Mouse (Mus musculus) olfactory bulb, adult 2 months (tissue): ENCODE measurements around the gene Ift46. TPM values are rescaled to one million over a fixed set of nuclear protein-coding genes. Genes with fewer than 3 reads are reported as not detected.

ENCODE experiments used
- H3K27ac ChIP-seq: fragments of 200-500 bp; 2 replicates; pipeline ENCODE4 v1.5.1; 2012; ENCODE audit warnings: low read depth, low read length; ENCODE audit not compliant: insufficient read depth
- H3K4me1 ChIP-seq: fragments of 200-500 bp; 2 replicates; pipeline ENCODE4 v1.6.1; 2012; ENCODE audit warnings: low read length; ENCODE audit not compliant: control insufficient read depth, insufficient read depth
- H3K4me3 ChIP-seq: fragments of 200-500 bp; 2 replicates; pipeline ENCODE4 v1.5.1; 2012; ENCODE audit warnings: mild to moderate bottlenecking, low read depth, low read length, moderate library complexity; ENCODE audit not compliant: insufficient read depth
- CTCF ChIP-seq: fragments of 200-500 bp; IDR thresholded peaks from 2 replicates; pipeline ENCODE4 v1.5.1; 2012; ENCODE audit warnings: low read depth, mild to moderate bottlenecking, low read length, moderate library complexity; ENCODE audit not compliant: insufficient read depth
- POLR2A ChIP-seq: fragments of 200-500 bp; IDR thresholded peaks from 2 replicates; pipeline ENCODE4 v1.6.1; 2012; ENCODE audit warnings: mild to moderate bottlenecking, low read depth, low read length, moderate library complexity; ENCODE audit not compliant: insufficient read depth
- WGBS: fragments of 180-500 bp; shearing (Covaris S2); methylation state at CpG from one replicate; pipeline ENCODE4 v1.1.7; 2018; 5-methylcytosine and 5-hydroxymethylcytosine counted together
- polyA plus RNA-seq: library from polyadenylated mRNA; stranded (reverse); fragments of >200 nt; gene quantifications from 2 replicates; pipeline ENCODE4 v1.2.4, GENCODE M21; 2012; ENCODE audit warnings: low replicate concordance; ENCODE audit not compliant: missing spikeins, insufficient read depth, insufficient read length

Gene Ift46
- polyA plus RNA-seq, 1 experiment = not detected

DNA sequence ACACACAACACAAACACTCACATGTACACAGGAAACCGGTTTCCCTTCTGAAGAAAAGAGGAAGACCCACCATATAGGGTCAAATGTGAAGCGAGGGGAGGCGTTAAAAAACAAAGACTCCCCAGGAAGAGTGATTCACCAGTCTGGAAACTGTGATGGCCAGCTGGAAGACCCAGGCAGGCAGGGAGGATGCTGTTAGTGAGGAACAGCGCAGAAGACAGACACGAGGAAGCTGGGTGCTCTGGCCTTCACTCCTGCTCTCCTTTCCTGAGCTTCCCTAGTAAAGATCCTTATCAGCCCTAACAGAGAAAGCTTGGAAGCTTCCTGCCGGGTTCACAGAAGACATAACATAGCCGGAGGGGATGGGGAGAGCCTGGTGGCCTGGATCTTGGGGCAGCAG lies 44.7 kb upstream of the Ift46 start:
- peak overlapping the region; percentile 47 for H3K27ac ChIP-seq
- no peak for TF ChIP-seq POLR2A
- TF ChIP-seq CTCF = no peak
- H3K4me1 ChIP-seq = peaks cover 61% of the 10 kb centered on the region
- 26% methylated on average over 7 of the region's 7 CpGs for WGBS
- no peak overlapping the region for H3K4me3 ChIP-seq

- H3K4me1 ChIP-seq = peaks cover 57% of the 10 kb centered on the region
- H3K4me3 ChIP-seq = no peak overlapping the region
- TF ChIP-seq POLR2A (no peak), CTCF (no peak)
- peak overlapping the region; percentile 47 for H3K27ac ChIP-seq
- WGBS = 53% methylated on average over 11 of the region's 11 CpGs
Observed at GRCm38 (mm10) chr9:44723521-44724041, 44.1 kb upstream of the Ift46 start.

DNA sequence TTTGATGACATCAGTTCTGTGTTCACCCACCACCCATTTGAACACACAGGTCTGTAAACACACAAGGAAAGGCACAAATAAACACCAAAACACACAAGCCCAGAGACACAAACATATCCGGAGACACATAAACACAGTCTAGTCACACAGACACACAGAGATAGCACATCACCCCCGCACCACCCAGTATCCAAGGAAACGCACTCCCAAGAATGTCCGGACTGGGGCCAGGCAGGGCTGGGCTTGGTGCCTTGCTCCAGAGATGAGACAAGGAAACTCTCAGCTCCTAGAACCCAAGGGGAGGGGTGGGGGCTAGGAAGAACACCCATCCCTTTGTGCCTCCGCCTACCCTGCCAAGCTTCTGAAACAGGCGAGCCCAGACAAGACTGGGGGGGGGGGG lies 43.5 kb upstream of the Ift46 start:
- Histone ChIP-seq H3K4me1 (peaks cover 54% of the 10 kb centered on the region), H3K4me3 (no peak overlapping the region), H3K27ac (peak overlapping the region; percentile 47)
- TF ChIP-seq POLR2A (no peak), CTCF (no peak)
- WGBS = 43% methylated on average over 6 of the region's 6 CpGs

DNA sequence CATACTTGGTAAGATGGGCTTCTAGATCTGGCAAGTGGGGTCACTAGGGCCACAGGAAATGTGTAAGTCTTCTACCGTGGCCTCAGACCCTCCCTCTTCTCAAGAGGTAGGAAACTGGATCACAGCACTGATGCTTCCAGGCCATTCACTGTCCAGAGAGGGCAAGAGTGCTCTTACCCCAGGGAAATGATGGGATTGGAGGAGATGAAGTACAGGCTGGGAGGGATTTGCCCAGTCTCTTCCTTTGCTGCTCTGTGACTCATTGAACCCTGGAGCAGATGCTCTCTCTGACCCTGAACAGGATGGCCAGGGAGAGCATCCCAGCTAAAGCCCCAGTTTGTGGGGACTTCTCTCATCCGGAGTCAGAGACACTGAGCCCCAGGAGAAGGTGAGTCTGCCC lies 43.0 kb upstream of the Ift46 start:
- peaks cover 50% of the 10 kb centered on the region for H3K4me1 ChIP-seq

GRCm38 (mm10) chr9:44726431-44727146 lies 41.1 kb upstream of the Ift46 start:
- H3K4me1 ChIP-seq = peaks cover 46% of the 10 kb centered on the region
- no peak for TF ChIP-seq CTCF
- TF ChIP-seq POLR2A = no peak
- H3K27ac ChIP-seq = peak overlapping the region; percentile 31; the same call in 1 of the 2 replicates
- no peak overlapping the region for H3K4me3 ChIP-seq
- 47% methylated on average over 10 of the region's 10 CpGs for WGBS

More for the DNA sequence above, 43.0 kb upstream of the Ift46 start:
- H3K4me3 ChIP-seq = no peak overlapping the region
- H3K27ac ChIP-seq = peak overlapping the region; percentile 42
- TF ChIP-seq CTCF = no peak
- no peak for TF ChIP-seq POLR2A
- 60% methylated on average over 2 of the region's 2 CpGs for WGBS

- WGBS = 72% methylated on average over 5 of the region's 5 CpGs
- no peak for TF ChIP-seq CTCF
- TF ChIP-seq POLR2A = no peak
Observed at GRCm38 (mm10) chr9:44727441-44727840, 40.3 kb upstream of the Ift46 start.

DNA sequence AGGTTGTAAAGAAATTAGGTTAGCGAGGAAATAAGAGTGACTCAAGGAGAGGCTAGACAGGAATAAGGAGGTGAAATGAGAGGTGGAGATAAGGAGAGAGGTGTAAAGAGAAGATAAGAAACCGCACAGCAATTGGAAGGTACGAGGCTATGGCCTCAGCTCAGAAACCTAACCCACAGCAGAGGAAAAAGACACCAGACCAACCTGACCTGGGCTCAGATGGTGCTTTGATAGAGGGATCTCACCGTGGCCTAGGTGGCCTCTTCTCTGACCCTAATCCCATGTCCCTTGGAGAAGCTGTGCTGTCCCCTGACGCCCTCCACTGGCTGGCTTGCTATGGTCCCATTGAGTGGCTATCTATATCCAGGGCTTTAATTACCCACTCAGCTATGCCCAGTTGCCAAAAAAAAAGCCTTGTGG lies 35.6 kb upstream of the Ift46 start:
- WGBS = 82% methylated on average over 5 of the region's 5 CpGs

More at GRCm38 (mm10) chr9:44727441-44727840, 40.3 kb upstream of the Ift46 start:
- Histone ChIP-seq H3K4me1 (peaks cover 45% of the 10 kb centered on the region), H3K4me3 (no peak overlapping the region), H3K27ac (no peak overlapping the region)

DNA sequence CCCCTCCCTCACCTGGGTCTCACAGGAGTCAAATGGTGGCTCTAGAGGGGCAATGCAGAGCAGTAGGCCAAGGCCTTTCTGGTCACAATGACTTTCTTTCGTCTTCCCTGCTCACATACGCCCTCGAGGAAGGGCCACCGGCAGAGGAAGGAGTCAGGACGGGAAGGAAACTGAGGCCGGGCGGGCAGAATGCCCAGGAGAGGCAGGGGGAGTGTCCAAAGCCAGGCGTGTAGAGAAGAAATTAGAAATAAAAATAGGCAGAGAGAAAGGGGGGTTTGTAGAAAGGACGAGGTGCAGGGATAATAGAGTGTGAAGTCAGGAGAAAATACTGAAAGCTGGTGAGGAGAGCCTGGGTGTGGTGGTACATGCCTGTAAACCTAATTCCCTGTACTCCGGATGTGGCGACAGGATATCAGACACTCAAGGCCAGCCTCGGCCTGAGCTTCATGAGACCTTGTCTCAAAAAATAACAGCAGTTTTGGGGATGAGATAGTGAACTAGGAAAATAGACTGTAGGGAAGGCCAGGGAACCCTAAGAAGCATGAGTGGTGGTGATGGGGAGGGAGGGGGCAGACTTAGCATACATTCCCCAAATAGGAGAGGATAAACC lies 34.7 kb upstream of the Ift46 start:
- WGBS = 61% methylated on average over 12 of the region's 12 CpGs
- no peak for TF ChIP-seq CTCF
- no peak for TF ChIP-seq POLR2A
- Histone ChIP-seq H3K4me1 (peaks cover 36% of the 10 kb centered on the region), H3K4me3 (peak overlapping the region; percentile 70), H3K27ac (peak overlapping the region; percentile 95)

More for the DNA sequence above, 35.6 kb upstream of the Ift46 start:
- Histone ChIP-seq H3K4me3 (no peak overlapping the region), H3K27ac (no peak overlapping the region), H3K4me1 (peaks cover 35% of the 10 kb centered on the region)
- no peak for TF ChIP-seq CTCF
- TF ChIP-seq POLR2A = no peak

GRCm38 (mm10) chr9:44733671-44734523 lies 33.8 kb upstream of the Ift46 start:
- 1% methylated on average over 79 of the region's 79 CpGs for WGBS
- Histone ChIP-seq H3K4me3 (peak overlapping the region; percentile 70), H3K4me1 (peaks cover 36% of the 10 kb centered on the region), H3K27ac (peak overlapping the region; percentile 95)
- TF ChIP-seq POLR2A (0 out of 2 replicates have a peak, but pooled peaks have one; percentile 11), CTCF (no peak)
